13 mouse cellular contexts compared by ENCODE assay signal in the genomic region with DNA sequence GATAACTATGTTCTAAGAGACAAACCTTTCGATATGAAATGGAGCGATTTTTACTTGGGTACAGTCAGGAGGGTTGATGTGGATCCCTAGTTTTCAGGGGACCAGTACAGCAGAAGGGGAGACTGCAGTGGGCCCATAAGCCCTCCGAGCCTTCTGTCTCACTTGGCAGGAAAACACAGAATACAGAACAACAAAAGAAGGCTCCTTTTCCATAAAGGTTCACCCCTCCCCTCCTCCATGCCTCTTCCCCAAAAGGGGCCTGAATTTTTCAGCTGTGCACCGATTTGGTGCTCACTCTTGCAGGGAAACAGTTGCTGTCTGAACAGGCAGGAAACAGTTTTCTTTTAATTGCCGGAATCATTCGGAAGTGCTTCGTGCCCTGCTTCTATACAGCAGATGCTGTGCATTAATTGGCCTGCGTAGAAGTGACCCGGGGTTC. TPM values are rescaled to one million over a fixed set of nuclear protein-coding genes. Genes with fewer than 3 reads are reported as not detected.
DNase-seq lines count a peak whose midpoint lies in the region; ATAC-seq lines count a peak whose summit lies in the region.
"Had no signal": no experiment of that assay in that cellular context is flagged by ENCODE, and none has a peak within 500 bp of the region (broad histone marks: within the 10 kb centered on the region; RNA-seq: fewer than 3 reads in every experiment).

No protein-coding gene starts in this region.

- no peak overlapping the region for H3K4me3 ChIP-seq in embryonic facial prominence, embryonic 10.5 days
- H3K4me3 ChIP-seq in hindbrain, embryonic 13.5 days, result no peak overlapping the region
- no peak overlapping the region for H3K4me3 ChIP-seq in midbrain, embryonic 16.5 days (ENCODE audit: low read depth, low read length)
- H3K4me3 ChIP-seq: heart, embryonic 15.5 days; lung, embryonic 15.5 days had no signal

- WGBS in embryonic facial prominence, embryonic 10.5 days, result 55% methylated on average over 9 of the region's 9 CpGs
- 40% methylated on average over 9 of the region's 9 CpGs for WGBS in hindbrain, embryonic 13.5 days
- WGBS in midbrain, embryonic 16.5 days, result 30% methylated on average over 9 of the region's 9 CpGs

- no peak overlapping the region for H3K4me2 ChIP-seq in hindbrain, embryonic 13.5 days
- H3K4me2 ChIP-seq in midbrain, embryonic 16.5 days (ENCODE audit: low read length), result no peak overlapping the region
- H3K4me2 ChIP-seq: heart, embryonic 15.5 days; lung, embryonic 15.5 days had no signal

- DNase-seq in cerebellum, adult 11-12 months, result peak; percentile 62
- DNase-seq in embryonic facial prominence, embryonic 10.5 days (ENCODE audit: low spot score), result no peak
- DNase-seq in testis, postnatal 10 days (ENCODE audit: low spot score), result no peak
- DNase-seq in gastrocnemius, postnatal 10 days, result no peak
- DNase-seq: adrenal gland, adult 8-10 months; kidney, adult 18-20 months; thymus, postnatal 14 days had no signal

- H3K27me3 ChIP-seq in embryonic facial prominence, embryonic 10.5 days (replicated peaks; ENCODE audit: low read depth, poor library complexity, severe bottlenecking), result no peaks in the 10 kb centered on the region
- H3K27me3 ChIP-seq in hindbrain, embryonic 13.5 days, result peaks cover 8% of the 10 kb centered on the region; the same call in 1 of the 2 replicates
- no peaks in the 10 kb centered on the region for H3K27me3 ChIP-seq in midbrain, embryonic 16.5 days (ENCODE audit: control insufficient read depth, insufficient read depth, low read depth, low read length)
- H3K27me3 ChIP-seq: heart, embryonic 15.5 days; lung, embryonic 15.5 days had no signal

- H3K27ac ChIP-seq in embryonic facial prominence, embryonic 10.5 days (replicated peaks), result peak overlapping the region; percentile 61
- H3K27ac ChIP-seq in hindbrain, embryonic 13.5 days, result peak overlapping the region; percentile 88
- H3K27ac ChIP-seq in midbrain, embryonic 16.5 days (ENCODE audit: low read length), result peak overlapping the region; percentile 7; the same call in 1 of the 2 replicates
- H3K27ac ChIP-seq: heart, embryonic 15.5 days; lung, embryonic 15.5 days had no signal

- no peak for ATAC-seq in cerebellum, adult (ENCODE audit: insufficient number of reproducible peaks, low FRiP score, low TSS enrichment)
- peak; percentile 38 for ATAC-seq in hindbrain, embryonic 13.5 days (ENCODE audit: low FRiP score)
- ATAC-seq in midbrain, embryonic 16.5 days, result no peak
- no peak for ATAC-seq in CD4-positive, CD25-positive, alpha-beta regulatory T cell, adult 4 months

- no peaks in the 10 kb centered on the region for H3K9me3 ChIP-seq in embryonic facial prominence, embryonic 10.5 days
- no peaks in the 10 kb centered on the region for H3K9me3 ChIP-seq in hindbrain, embryonic 13.5 days
- no peaks in the 10 kb centered on the region for H3K9me3 ChIP-seq in midbrain, embryonic 16.5 days (replicated peaks; ENCODE audit: control insufficient read depth, low read length, poor library complexity, severe bottlenecking)
- H3K9me3 ChIP-seq: heart, embryonic 15.5 days; lung, embryonic 15.5 days had no signal

- H3K4me1 ChIP-seq in embryonic facial prominence, embryonic 10.5 days, result peaks cover 33% of the 10 kb centered on the region
- H3K4me1 ChIP-seq in hindbrain, embryonic 13.5 days (replicated peaks), result peaks cover 40% of the 10 kb centered on the region
- peaks cover 16% of the 10 kb centered on the region for H3K4me1 ChIP-seq in midbrain, embryonic 16.5 days (ENCODE audit: control insufficient read depth, insufficient read depth, low read length)
- H3K4me1 ChIP-seq: lung, embryonic 15.5 days had no signal

- H3K36me3 ChIP-seq in embryonic facial prominence, embryonic 10.5 days (replicated peaks), result no peaks in the 10 kb centered on the region
- H3K36me3 ChIP-seq in hindbrain, embryonic 13.5 days, result no peaks in the 10 kb centered on the region
- H3K36me3 ChIP-seq in midbrain, embryonic 16.5 days (ENCODE audit: control insufficient read depth, insufficient read depth, low read length), result no peaks in the 10 kb centered on the region
- H3K36me3 ChIP-seq: heart, embryonic 15.5 days; lung, embryonic 15.5 days had no signal

- 0 out of 2 replicates have a peak overlapping the region, but pooled peaks have one; percentile 24 for H3K9ac ChIP-seq in hindbrain, embryonic 13.5 days
- H3K9ac ChIP-seq in midbrain, embryonic 16.5 days (ENCODE audit: low read depth, low read length), result peak overlapping the region; percentile 7; the same call in 1 of the 2 replicates
- H3K9ac ChIP-seq: heart, embryonic 15.5 days; lung, embryonic 15.5 days had no signal

RNA-seq across cellular contexts. Expression of a gene that starts 31.3 kb away (rescaled TPM):
- polyA plus RNA-seq in embryonic facial prominence, embryonic 10.5 days (2016; fragmentation: Nextera tagmentation; extraction: Ambion mirVana), result 5.3 and 7.2 TPM in 2 replicates
- 6.8 and 8.0 TPM in 2 replicates for polyA plus RNA-seq in hindbrain, embryonic 13.5 days (2015; fragmentation: Nextera tagmentation; extraction: Ambion mirVana)
- polyA plus RNA-seq in midbrain, embryonic 16.5 days (2015; fragmentation: Nextera tagmentation; extraction: Ambion mirVana), result 6.8 and 8.7 TPM in 2 replicates
- total RNA-seq in gastrocnemius, postnatal 10 days (2021), result 10 to 100 TPM in 1 of 2 experiments, 1 to 10 TPM in 1; 9.3 to 10.5 TPM
- polyA plus RNA-seq in CD4-positive, CD25-positive, alpha-beta regulatory T cell, adult 4 months (2017; shearing (Covaris generic)), result 10 to 100 TPM; 19.1 to 23.2 TPM

Comparison
In these comparisons a context has a peak if more than half of its experiments do, and no peak if none do; other contexts are left out.
1. H3K27ac ChIP-seq: peak in every context shown above with its lines; median percentile 88 in hindbrain, embryonic 13.5 days; 61 in embryonic facial prominence, embryonic 10.5 days; 7 in midbrain, embryonic 16.5 days.